In the genomic region with DNA sequence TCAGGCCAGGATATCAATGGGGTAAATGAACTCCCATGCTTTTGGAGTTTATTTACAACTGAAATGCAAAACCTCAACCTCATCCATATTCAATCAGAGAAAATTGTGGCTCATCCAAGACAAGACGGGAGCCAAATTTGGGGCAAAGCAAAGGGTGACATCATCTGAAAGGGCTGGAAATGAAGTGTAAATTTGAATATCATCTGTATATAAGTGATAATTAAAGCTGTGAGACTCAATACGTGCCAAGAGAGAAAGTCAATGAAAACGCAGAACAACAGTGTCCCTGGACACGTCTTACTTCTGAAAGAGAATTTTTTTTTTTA, we compare ENCODE assay signal across 17 mouse cellular contexts.
A peak's percentile ranks its signal among the peaks of the same experiment; 100 is the strongest.
DNase-seq lines count a peak whose midpoint lies in the region; ATAC-seq and TF ChIP-seq lines count a peak whose summit lies in the region.
"Had no signal": no experiment of that assay in that cellular context is flagged by ENCODE, and none has a peak within 500 bp of the region (broad histone marks: within the 10 kb centered on the region; RNA-seq: fewer than 3 reads in every experiment).

No protein-coding gene starts in this region.

- no peaks in the 10 kb centered on the region for H3K9me3 ChIP-seq in midbrain, postnatal 0 days (ENCODE audit: low read length)
- H3K9me3 ChIP-seq in midbrain, embryonic 15.5 days = no peaks in the 10 kb centered on the region
- no peaks in the 10 kb centered on the region for H3K9me3 ChIP-seq in neural tube, embryonic 15.5 days (replicated peaks)
- H3K9me3 ChIP-seq: embryonic facial prominence, embryonic 13.5 days; heart, embryonic 10.5 days; hindbrain, embryonic 15.5 days; limb, embryonic 12.5 days; liver, embryonic 13.5 days; megakaryocyte, embryonic 14.5 days had no signal

- no peak overlapping the region for H3K4me2 ChIP-seq in midbrain, postnatal 0 days (ENCODE audit: low read depth, low read length, poor library complexity, severe bottlenecking)
- H3K4me2 ChIP-seq in midbrain, embryonic 15.5 days = no peak overlapping the region
- no peak overlapping the region for H3K4me2 ChIP-seq in neural tube, embryonic 15.5 days
- H3K4me2 ChIP-seq: embryonic facial prominence, embryonic 13.5 days; hindbrain, embryonic 15.5 days; limb, embryonic 12.5 days; liver, embryonic 13.5 days had no signal

- H3K27me3 ChIP-seq in midbrain, postnatal 0 days (ENCODE audit: insufficient read depth, low read length) = no peaks in the 10 kb centered on the region
- H3K27me3 ChIP-seq in midbrain, embryonic 15.5 days (replicated peaks) = no peaks in the 10 kb centered on the region
- H3K27me3 ChIP-seq in neural tube, embryonic 15.5 days (replicated peaks) = no peaks in the 10 kb centered on the region
- H3K27me3 ChIP-seq: embryonic facial prominence, embryonic 13.5 days; hindbrain, embryonic 15.5 days; limb, embryonic 12.5 days; liver, embryonic 13.5 days; megakaryocyte, embryonic 14.5 days had no signal

- no peak for TF ChIP-seq CTCF in gastrocnemius, adult 2 months (IDR thresholded peaks at IDR 0.05)
- no peak for TF ChIP-seq CTCF in midbrain, postnatal 0 days (IDR thresholded peaks at IDR 0.05)

- DNase-seq in adrenal gland, postnatal 14 days = peak; percentile 8
- no peak for DNase-seq in adrenal gland, postnatal 10 days
- DNase-seq in gastrocnemius, adult 2 months = no peak
- DNase-seq in gastrocnemius, postnatal 10 days = no peak
- DNase-seq in midbrain, postnatal 0 days (ENCODE audit: low spot score) = peak; percentile 43
- DNase-seq in gastrocnemius, postnatal 14 days = no peak
- DNase-seq: liver, embryonic 13.5 days; thymus, postnatal 36 days had no signal

- no peak overlapping the region for H3K9ac ChIP-seq in midbrain, postnatal 0 days (replicated peaks; ENCODE audit: low read length, poor library complexity, severe bottlenecking)
- no peak overlapping the region for H3K9ac ChIP-seq in midbrain, embryonic 15.5 days
- H3K9ac ChIP-seq in neural tube, embryonic 15.5 days (replicated peaks) = no peak overlapping the region
- H3K9ac ChIP-seq: embryonic facial prominence, embryonic 13.5 days; hindbrain, embryonic 15.5 days; limb, embryonic 12.5 days; liver, embryonic 13.5 days had no signal

- WGBS in midbrain, postnatal 0 days = 62% methylated on average over 4 of the region's 4 CpGs
- 63% methylated on average over 4 of the region's 4 CpGs for WGBS in midbrain, embryonic 15.5 days
- WGBS in neural tube, embryonic 15.5 days = 52% methylated on average over 4 of the region's 4 CpGs

- peaks cover 10% of the 10 kb centered on the region for H3K4me1 ChIP-seq in midbrain, postnatal 0 days (ENCODE audit: insufficient read depth, low read length)
- H3K4me1 ChIP-seq in midbrain, embryonic 15.5 days = peaks cover 16% of the 10 kb centered on the region
- H3K4me1 ChIP-seq in neural tube, embryonic 15.5 days = peaks cover 21% of the 10 kb centered on the region
- H3K4me1 ChIP-seq: liver, embryonic 13.5 days; megakaryocyte, embryonic 14.5 days had no signal

- H3K27ac ChIP-seq in gastrocnemius, adult 2 months = 0 out of 2 replicates have a peak overlapping the region, but pooled peaks have one; percentile 8
- H3K27ac ChIP-seq in midbrain, postnatal 0 days (ENCODE audit: low read depth, low read length) = no peak overlapping the region
- no peak overlapping the region for H3K27ac ChIP-seq in midbrain, embryonic 15.5 days
- 0 out of 2 replicates have a peak overlapping the region, but pooled peaks have one; percentile 28 for H3K27ac ChIP-seq in neural tube, embryonic 15.5 days (replicated peaks)
- H3K27ac ChIP-seq: embryonic facial prominence, embryonic 13.5 days; heart, embryonic 10.5 days; hindbrain, embryonic 15.5 days; limb, embryonic 12.5 days; liver, embryonic 13.5 days had no signal

- no peaks in the 10 kb centered on the region for H3K36me3 ChIP-seq in midbrain, postnatal 0 days (ENCODE audit: insufficient read depth, low read length)
- no peaks in the 10 kb centered on the region for H3K36me3 ChIP-seq in midbrain, embryonic 15.5 days (replicated peaks)
- H3K36me3 ChIP-seq in neural tube, embryonic 15.5 days = no peaks in the 10 kb centered on the region
- H3K36me3 ChIP-seq: embryonic facial prominence, embryonic 13.5 days; G1E; heart, embryonic 10.5 days; hindbrain, embryonic 15.5 days; limb, embryonic 12.5 days; liver, embryonic 13.5 days had no signal

- no peak overlapping the region for H3K4me3 ChIP-seq in gastrocnemius, adult 2 months
- no peak overlapping the region for H3K4me3 ChIP-seq in midbrain, postnatal 0 days (ENCODE audit: low read depth, low read length)
- no peak overlapping the region for H3K4me3 ChIP-seq in midbrain, embryonic 15.5 days
- H3K4me3 ChIP-seq in neural tube, embryonic 15.5 days (replicated peaks) = no peak overlapping the region
- H3K4me3 ChIP-seq: embryonic facial prominence, embryonic 13.5 days; heart, embryonic 10.5 days; hindbrain, embryonic 15.5 days; limb, embryonic 12.5 days; liver, embryonic 13.5 days; megakaryocyte, embryonic 14.5 days had no signal

- intact Hi-C loops in gastrocnemius, adult 2 months (cut with DNase I) = no loop called here
- intact Hi-C loops in gastrocnemius, postnatal 14 days (cut with DNase I; ENCODE audit: low total_unique reads) = no loop called here

- ATAC-seq in midbrain, postnatal 0 days (ENCODE audit: low FRiP score) = 0 out of 2 replicates have a peak, but pooled peaks have one; percentile 10
- no peak for ATAC-seq in midbrain, embryonic 15.5 days (replicated peaks)
- ATAC-seq in neural tube, embryonic 15.5 days (ENCODE audit: low FRiP score) = no peak
- ATAC-seq: CD4-positive, CD25-positive, alpha-beta regulatory T cell, adult 4 months had no signal

Comparison
In these comparisons a context has a peak if more than half of its experiments do, and no peak if none do; other contexts are left out.
1. DNase-seq: peak in adrenal gland, postnatal 14 days (single experiment) and midbrain, postnatal 0 days (single experiment); none in adrenal gland, postnatal 10 days (single experiment), gastrocnemius, adult 2 months (single experiment), gastrocnemius, postnatal 10 days (single experiment) and gastrocnemius, postnatal 14 days (single experiment).
2. H3K27ac ChIP-seq: peak in gastrocnemius, adult 2 months (single experiment) and neural tube, embryonic 15.5 days (single experiment); none in midbrain, postnatal 0 days (single experiment) and midbrain, embryonic 15.5 days (single experiment).